27 mouse cellular contexts compared by ENCODE assay signal in the genomic region with DNA sequence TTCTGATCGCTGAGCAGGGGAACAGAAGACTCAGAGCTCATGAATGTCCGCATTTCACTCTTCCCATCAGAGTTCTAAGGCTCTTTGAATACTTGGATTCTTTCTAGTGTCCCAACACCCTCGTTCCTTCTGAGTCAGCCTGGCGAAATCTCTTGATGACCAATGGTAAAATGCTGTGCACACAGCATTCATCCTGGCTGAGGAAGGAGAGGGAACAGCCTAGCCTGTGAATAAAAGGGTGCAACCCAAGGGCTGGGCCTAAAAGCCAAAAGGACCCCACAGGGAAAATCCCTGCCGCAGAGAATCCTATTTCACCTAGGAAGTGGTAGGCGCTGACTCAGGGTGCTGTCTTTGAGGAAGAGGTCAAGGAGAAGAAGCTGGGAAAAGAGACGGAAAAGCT. TPM values are rescaled to one million over a fixed set of nuclear protein-coding genes. Genes with fewer than 3 reads are reported as not detected.
A peak's percentile ranks its signal among the peaks of the same experiment; 100 is the strongest.
DNase-seq lines count a peak whose midpoint lies in the region; ATAC-seq and TF ChIP-seq lines count a peak whose summit lies in the region.
"Had no signal": no experiment of that assay in that cellular context is flagged by ENCODE, and none has a peak within 500 bp of the region (broad histone marks: within the 10 kb centered on the region; RNA-seq: fewer than 3 reads in every experiment).

No protein-coding gene starts in this region.

- H3K9ac ChIP-seq in embryonic facial prominence, embryonic 13.5 days, result 0 out of 2 replicates have a peak overlapping the region, but pooled peaks have one; percentile 23
- H3K9ac ChIP-seq in hindbrain, embryonic 15.5 days, result no peak overlapping the region
- no peak overlapping the region for H3K9ac ChIP-seq in hindbrain, embryonic 11.5 days (ENCODE audit: low read depth, low read length)
- H3K9ac ChIP-seq in midbrain, postnatal 0 days (replicated peaks; ENCODE audit: low read length, poor library complexity, severe bottlenecking), result no peak overlapping the region
- no peak overlapping the region for H3K9ac ChIP-seq in midbrain, embryonic 16.5 days (ENCODE audit: low read depth, low read length)
- H3K9ac ChIP-seq: embryonic facial prominence, embryonic 12.5 days; intestine, embryonic 15.5 days; limb, embryonic 13.5 days; liver, embryonic 12.5 days; stomach, embryonic 15.5 days had no signal

- 0 out of 2 replicates have a peak, but pooled peaks cover 3% of the 10 kb centered on the region for H3K27me3 ChIP-seq in embryonic facial prominence, embryonic 13.5 days
- 0 out of 2 replicates have a peak, but pooled peaks cover 3% of the 10 kb centered on the region for H3K27me3 ChIP-seq in embryonic facial prominence, embryonic 10.5 days (replicated peaks; ENCODE audit: low read depth, poor library complexity, severe bottlenecking)
- H3K27me3 ChIP-seq in hindbrain, embryonic 15.5 days, result no peaks in the 10 kb centered on the region
- H3K27me3 ChIP-seq in hindbrain, embryonic 11.5 days (ENCODE audit: control insufficient read depth, insufficient read depth, low read length), result no peaks in the 10 kb centered on the region
- peaks cover 2% of the 10 kb centered on the region; the same call in 1 of the 2 replicates for H3K27me3 ChIP-seq in midbrain, postnatal 0 days (ENCODE audit: insufficient read depth, low read length)
- no peaks in the 10 kb centered on the region for H3K27me3 ChIP-seq in midbrain, embryonic 16.5 days (ENCODE audit: control insufficient read depth, insufficient read depth, low read depth, low read length)
- H3K27me3 ChIP-seq in kidney, adult 2 months (replicated peaks; ENCODE audit: control insufficient read depth, insufficient read depth, low read length), result no peaks in the 10 kb centered on the region
- H3K27me3 ChIP-seq: embryonic facial prominence, embryonic 12.5 days; intestine, embryonic 15.5 days; limb, embryonic 13.5 days; Patski; stomach, embryonic 15.5 days had no signal

- no peaks in the 10 kb centered on the region for H3K36me3 ChIP-seq in embryonic facial prominence, embryonic 13.5 days
- no peaks in the 10 kb centered on the region for H3K36me3 ChIP-seq in embryonic facial prominence, embryonic 10.5 days (replicated peaks)
- H3K36me3 ChIP-seq in hindbrain, embryonic 15.5 days, result no peaks in the 10 kb centered on the region
- no peaks in the 10 kb centered on the region for H3K36me3 ChIP-seq in hindbrain, embryonic 11.5 days (ENCODE audit: control insufficient read depth, insufficient read depth, low read length)
- H3K36me3 ChIP-seq in midbrain, postnatal 0 days (ENCODE audit: insufficient read depth, low read length), result no peaks in the 10 kb centered on the region
- H3K36me3 ChIP-seq in midbrain, embryonic 16.5 days (ENCODE audit: control insufficient read depth, insufficient read depth, low read length), result no peaks in the 10 kb centered on the region
- H3K36me3 ChIP-seq in kidney, adult 2 months (ENCODE audit: control insufficient read depth, insufficient read depth, low read length), result no peaks in the 10 kb centered on the region
- H3K36me3 ChIP-seq: embryonic facial prominence, embryonic 12.5 days; heart, embryonic 10.5 days; intestine, embryonic 15.5 days; limb, embryonic 13.5 days; liver, embryonic 12.5 days; stomach, embryonic 15.5 days had no signal

- H3K4me2 ChIP-seq in embryonic facial prominence, embryonic 13.5 days, result no peak overlapping the region
- no peak overlapping the region for H3K4me2 ChIP-seq in hindbrain, embryonic 15.5 days
- no peak overlapping the region for H3K4me2 ChIP-seq in hindbrain, embryonic 11.5 days (replicated peaks; ENCODE audit: low read depth, low read length)
- no peak overlapping the region for H3K4me2 ChIP-seq in midbrain, postnatal 0 days (ENCODE audit: low read depth, low read length, poor library complexity, severe bottlenecking)
- no peak overlapping the region for H3K4me2 ChIP-seq in midbrain, embryonic 16.5 days (ENCODE audit: low read length)
- H3K4me2 ChIP-seq: embryonic facial prominence, embryonic 12.5 days; intestine, embryonic 15.5 days; limb, embryonic 13.5 days; liver, embryonic 12.5 days; midbrain, embryonic 11.5 days; stomach, embryonic 15.5 days had no signal

- no peak overlapping the region for H3K4me3 ChIP-seq in embryonic facial prominence, embryonic 13.5 days
- no peak overlapping the region for H3K4me3 ChIP-seq in embryonic facial prominence, embryonic 10.5 days
- H3K4me3 ChIP-seq in hindbrain, embryonic 15.5 days, result no peak overlapping the region
- H3K4me3 ChIP-seq in hindbrain, embryonic 11.5 days (ENCODE audit: low read depth, low read length), result no peak overlapping the region
- H3K4me3 ChIP-seq in midbrain, postnatal 0 days (ENCODE audit: low read depth, low read length), result no peak overlapping the region
- H3K4me3 ChIP-seq in midbrain, embryonic 16.5 days (ENCODE audit: low read depth, low read length), result no peak overlapping the region
- no peak overlapping the region for H3K4me3 ChIP-seq in kidney, adult 2 months (ENCODE audit: insufficient read depth, low read depth, low read length)
- H3K4me3 ChIP-seq: embryonic facial prominence, embryonic 12.5 days; erythroblast, embryonic 14.5 days; heart, embryonic 10.5 days; intestine, embryonic 15.5 days; limb, embryonic 13.5 days; liver, embryonic 12.5 days; stomach, embryonic 15.5 days had no signal

- DNase-seq in embryonic facial prominence, embryonic 10.5 days (ENCODE audit: low spot score), result no peak
- DNase-seq in hindbrain, embryonic 11.5 days (ENCODE audit: low spot score), result no peak
- DNase-seq in midbrain, postnatal 0 days (ENCODE audit: low spot score), result peak; percentile 30
- no peak for DNase-seq in kidney, adult 2 months
- DNase-seq: adrenal gland, adult 2 months; cerebellum, adult 11-12 months; heart, postnatal 4 days; kidney, adult 9 months; kidney, postnatal 14 days; lung, adult 2 months; lung, postnatal 14 days; thymus, postnatal 36 days had no signal

- no peak for TF ChIP-seq POLR2A in kidney, adult 2 months (IDR thresholded peaks at IDR 0.05; ENCODE audit: low read depth, low read length)

- TF ChIP-seq CTCF in midbrain, postnatal 0 days (IDR thresholded peaks at IDR 0.05), result no peak
- no peak for TF ChIP-seq CTCF in kidney, adult 2 months (conservative IDR thresholded peaks at IDR 0.05; ENCODE audit: insufficient read depth, insufficient read length, low read depth, low read length)

- ATAC-seq in embryonic facial prominence, embryonic 13.5 days (ENCODE audit: insufficient number of reproducible peaks, insufficient read depth, low FRiP score, low TSS enrichment, low read depth), result no peak
- no peak for ATAC-seq in hindbrain, embryonic 15.5 days (ENCODE audit: low FRiP score, low read depth)
- no peak for ATAC-seq in hindbrain, embryonic 11.5 days (ENCODE audit: low FRiP score)
- peak; percentile 47; the same call in 1 of the 2 replicates for ATAC-seq in midbrain, postnatal 0 days (ENCODE audit: low FRiP score)
- no peak; the same call in 1 of the 2 replicates for ATAC-seq in midbrain, embryonic 16.5 days
- ATAC-seq: CD4-positive, CD25-positive, alpha-beta regulatory T cell, adult 4 months; intestine, embryonic 15.5 days; Patski had no signal

- no peaks in the 10 kb centered on the region for H3K4me1 ChIP-seq in embryonic facial prominence, embryonic 13.5 days
- H3K4me1 ChIP-seq in embryonic facial prominence, embryonic 10.5 days, result no peaks in the 10 kb centered on the region
- H3K4me1 ChIP-seq in hindbrain, embryonic 15.5 days (replicated peaks), result no peaks in the 10 kb centered on the region
- H3K4me1 ChIP-seq in hindbrain, embryonic 11.5 days (replicated peaks; ENCODE audit: control insufficient read depth, insufficient read depth, low read length), result no peaks in the 10 kb centered on the region
- no peaks in the 10 kb centered on the region for H3K4me1 ChIP-seq in midbrain, postnatal 0 days (ENCODE audit: insufficient read depth, low read length)
- no peaks in the 10 kb centered on the region for H3K4me1 ChIP-seq in midbrain, embryonic 16.5 days (ENCODE audit: control insufficient read depth, insufficient read depth, low read length)
- H3K4me1 ChIP-seq in kidney, adult 2 months (ENCODE audit: control insufficient read depth, insufficient read depth, low read length), result no peaks in the 10 kb centered on the region; the same call in 1 of the 2 replicates
- H3K4me1 ChIP-seq: embryonic facial prominence, embryonic 12.5 days; heart, embryonic 10.5 days; limb, embryonic 13.5 days; stomach, embryonic 15.5 days had no signal

- no peaks in the 10 kb centered on the region for H3K9me3 ChIP-seq in embryonic facial prominence, embryonic 13.5 days
- H3K9me3 ChIP-seq in embryonic facial prominence, embryonic 10.5 days, result no peaks in the 10 kb centered on the region
- H3K9me3 ChIP-seq in hindbrain, embryonic 15.5 days, result no peaks in the 10 kb centered on the region
- no peaks in the 10 kb centered on the region for H3K9me3 ChIP-seq in hindbrain, embryonic 11.5 days (ENCODE audit: control insufficient read depth, low read length)
- no peaks in the 10 kb centered on the region for H3K9me3 ChIP-seq in midbrain, postnatal 0 days (ENCODE audit: low read length)
- H3K9me3 ChIP-seq in midbrain, embryonic 16.5 days (replicated peaks; ENCODE audit: control insufficient read depth, low read length, poor library complexity, severe bottlenecking), result no peaks in the 10 kb centered on the region
- H3K9me3 ChIP-seq: embryonic facial prominence, embryonic 12.5 days; heart, embryonic 10.5 days; intestine, embryonic 15.5 days; limb, embryonic 13.5 days; liver, embryonic 12.5 days; stomach, embryonic 15.5 days had no signal

- 74% methylated on average over 7 of the region's 7 CpGs for WGBS in embryonic facial prominence, embryonic 13.5 days
- WGBS in embryonic facial prominence, embryonic 10.5 days, result 78% methylated on average over 7 of the region's 7 CpGs
- 68% methylated on average over 7 of the region's 7 CpGs for WGBS in hindbrain, embryonic 15.5 days
- 81% methylated on average over 7 of the region's 7 CpGs for WGBS in hindbrain, embryonic 11.5 days
- 66% methylated on average over 7 of the region's 7 CpGs for WGBS in midbrain, postnatal 0 days
- 71% methylated on average over 7 of the region's 7 CpGs for WGBS in midbrain, embryonic 16.5 days
- 77% methylated on average over 7 of the region's 7 CpGs for WGBS in kidney, adult 2 months

- H3K27ac ChIP-seq in embryonic facial prominence, embryonic 13.5 days, result no peak overlapping the region
- no peak overlapping the region for H3K27ac ChIP-seq in embryonic facial prominence, embryonic 10.5 days (replicated peaks)
- H3K27ac ChIP-seq in hindbrain, embryonic 15.5 days (replicated peaks), result peak overlapping the region; percentile 62
- no peak overlapping the region for H3K27ac ChIP-seq in hindbrain, embryonic 11.5 days (ENCODE audit: low read depth, low read length)
- H3K27ac ChIP-seq in midbrain, postnatal 0 days (ENCODE audit: low read depth, low read length), result peak overlapping the region; percentile 59
- H3K27ac ChIP-seq in midbrain, embryonic 16.5 days (ENCODE audit: low read length), result no peak overlapping the region
- no peak overlapping the region for H3K27ac ChIP-seq in kidney, adult 2 months (ENCODE audit: insufficient read depth, low read depth, low read length)
- H3K27ac ChIP-seq: embryonic facial prominence, embryonic 12.5 days; heart, embryonic 10.5 days; intestine, embryonic 15.5 days; limb, embryonic 13.5 days; liver, embryonic 12.5 days; stomach, embryonic 15.5 days had no signal

RNA-seq across cellular contexts. Expression of gene Rabggta, which starts 8.1 kb away (rescaled TPM):
- 27.6 and 32.2 TPM in 2 replicates for polyA plus RNA-seq in embryonic facial prominence, embryonic 13.5 days (2015; fragmentation: Nextera tagmentation; extraction: Ambion mirVana)
- 29.7 and 35.3 TPM in 2 replicates for polyA plus RNA-seq in embryonic facial prominence, embryonic 10.5 days (2016; fragmentation: Nextera tagmentation; extraction: Ambion mirVana)
- polyA plus RNA-seq in hindbrain, embryonic 15.5 days (2015; fragmentation: Nextera tagmentation; extraction: Ambion mirVana), result 58.9 and 60.6 TPM in 2 replicates
- polyA plus RNA-seq in hindbrain, embryonic 11.5 days (2014; fragmentation: Nextera tagmentation; extraction: Ambion mirVana), result 25.3 and 27.4 TPM in 2 replicates
- 75.1 and 94.5 TPM in 2 replicates for total RNA-seq in midbrain, postnatal 0 days (2014; rRNA removed)
- 61.9 and 62.6 TPM in 2 replicates for polyA plus RNA-seq in midbrain, postnatal 0 days (2015; fragmentation: Nextera tagmentation; extraction: Ambion mirVana)
- 64.0 and 65.1 TPM in 2 replicates for polyA plus RNA-seq in midbrain, embryonic 16.5 days (2015; fragmentation: Nextera tagmentation; extraction: Ambion mirVana)
- polyA plus RNA-seq in kidney, adult 2 months (2012; rRNA removed), result 70.0 and 86.9 TPM in 2 replicates

RNA-seq across cellular contexts. Expression of gene Dhrs1, which starts 15.4 kb away (rescaled TPM):
- 84.5 and 102 TPM in 2 replicates for polyA plus RNA-seq in embryonic facial prominence, embryonic 13.5 days (2015; fragmentation: Nextera tagmentation; extraction: Ambion mirVana)
- polyA plus RNA-seq in embryonic facial prominence, embryonic 10.5 days (2016; fragmentation: Nextera tagmentation; extraction: Ambion mirVana), result 57.4 and 69.6 TPM in 2 replicates
- polyA plus RNA-seq in hindbrain, embryonic 15.5 days (2015; fragmentation: Nextera tagmentation; extraction: Ambion mirVana), result 75.6 and 81.8 TPM in 2 replicates
- 68.6 and 72.1 TPM in 2 replicates for polyA plus RNA-seq in hindbrain, embryonic 11.5 days (2014; fragmentation: Nextera tagmentation; extraction: Ambion mirVana)
- total RNA-seq in midbrain, postnatal 0 days (2014; rRNA removed), result 75.1 and 94.0 TPM in 2 replicates
- 72.0 and 73.3 TPM in 2 replicates for polyA plus RNA-seq in midbrain, postnatal 0 days (2015; fragmentation: Nextera tagmentation; extraction: Ambion mirVana)
- polyA plus RNA-seq in midbrain, embryonic 16.5 days (2015; fragmentation: Nextera tagmentation; extraction: Ambion mirVana), result 72.3 and 75.3 TPM in 2 replicates
- polyA plus RNA-seq in kidney, adult 2 months (2012; rRNA removed), result 223 and 228 TPM in 2 replicates
- polyA plus RNA-seq: erythroblast, embryonic 14.5 days had no signal

RNA-seq across cellular contexts. Expression of gene Nop9, which starts 15.4 kb away (rescaled TPM):
- polyA plus RNA-seq in embryonic facial prominence, embryonic 13.5 days (2015; fragmentation: Nextera tagmentation; extraction: Ambion mirVana), result 35.5 and 47.6 TPM in 2 replicates
- 59.1 and 64.5 TPM in 2 replicates for polyA plus RNA-seq in embryonic facial prominence, embryonic 10.5 days (2016; fragmentation: Nextera tagmentation; extraction: Ambion mirVana)
- 29.4 and 29.8 TPM in 2 replicates for polyA plus RNA-seq in hindbrain, embryonic 15.5 days (2015; fragmentation: Nextera tagmentation; extraction: Ambion mirVana)
- polyA plus RNA-seq in hindbrain, embryonic 11.5 days (2014; fragmentation: Nextera tagmentation; extraction: Ambion mirVana), result 47.0 and 47.6 TPM in 2 replicates
- total RNA-seq in midbrain, postnatal 0 days (2014; rRNA removed), result 22.0 and 30.4 TPM in 2 replicates
- polyA plus RNA-seq in midbrain, postnatal 0 days (2015; fragmentation: Nextera tagmentation; extraction: Ambion mirVana), result 17.3 and 17.8 TPM in 2 replicates
- 25.9 and 28.0 TPM in 2 replicates for polyA plus RNA-seq in midbrain, embryonic 16.5 days (2015; fragmentation: Nextera tagmentation; extraction: Ambion mirVana)
- 12.9 and 16.1 TPM in 2 replicates for polyA plus RNA-seq in kidney, adult 2 months (2012; rRNA removed)

RNA-seq across cellular contexts. Expression of gene Tgm1, which starts 16.4 kb away (rescaled TPM):
- 4.5 and 4.7 TPM in 2 replicates for polyA plus RNA-seq in embryonic facial prominence, embryonic 13.5 days (2015; fragmentation: Nextera tagmentation; extraction: Ambion mirVana)
- 0.70 and 0.90 TPM in 2 replicates for polyA plus RNA-seq in embryonic facial prominence, embryonic 10.5 days (2016; fragmentation: Nextera tagmentation; extraction: Ambion mirVana)
- 0.31 and 0.60 TPM in 2 replicates for polyA plus RNA-seq in hindbrain, embryonic 15.5 days (2015; fragmentation: Nextera tagmentation; extraction: Ambion mirVana)
- polyA plus RNA-seq in hindbrain, embryonic 11.5 days (2014; fragmentation: Nextera tagmentation; extraction: Ambion mirVana), result 0.36 and 0.49 TPM in 2 replicates
- total RNA-seq in midbrain, postnatal 0 days (2014; rRNA removed), result 0.16 and 0.38 TPM in 2 replicates
- 0.14 and 0.18 TPM in 2 replicates for polyA plus RNA-seq in midbrain, postnatal 0 days (2015; fragmentation: Nextera tagmentation; extraction: Ambion mirVana)
- 0.13 and 0.15 TPM in 2 replicates for polyA plus RNA-seq in midbrain, embryonic 16.5 days (2015; fragmentation: Nextera tagmentation; extraction: Ambion mirVana)
- polyA plus RNA-seq in kidney, adult 2 months (2012; rRNA removed), result 29.6 and 30.1 TPM in 2 replicates
- polyA plus RNA-seq: CD4-positive, CD25-positive, alpha-beta regulatory T cell, adult 4 months had no signal

RNA-seq across cellular contexts. Expression of gene Cideb, which starts 28.1 kb away (rescaled TPM):
- polyA plus RNA-seq in embryonic facial prominence, embryonic 13.5 days (2015; fragmentation: Nextera tagmentation; extraction: Ambion mirVana), result 0.18 and 1.2 TPM in 2 replicates
- polyA plus RNA-seq in embryonic facial prominence, embryonic 10.5 days (2016; fragmentation: Nextera tagmentation; extraction: Ambion mirVana), result 0.16 TPM in 1 of 2 replicates, not detected in the other
- 0.26 and 0.39 TPM in 2 replicates for polyA plus RNA-seq in hindbrain, embryonic 15.5 days (2015; fragmentation: Nextera tagmentation; extraction: Ambion mirVana)
- polyA plus RNA-seq in hindbrain, embryonic 11.5 days (2014; fragmentation: Nextera tagmentation; extraction: Ambion mirVana), result 0.33 TPM in 1 of 2 replicates, not detected in the other
- 0.66 and 2.6 TPM in 2 replicates for total RNA-seq in midbrain, postnatal 0 days (2014; rRNA removed)
- 0.25 and 1.1 TPM in 2 replicates for polyA plus RNA-seq in midbrain, postnatal 0 days (2015; fragmentation: Nextera tagmentation; extraction: Ambion mirVana)
- 0.21 and 0.26 TPM in 2 replicates for polyA plus RNA-seq in midbrain, embryonic 16.5 days (2015; fragmentation: Nextera tagmentation; extraction: Ambion mirVana)
- 485 and 513 TPM in 2 replicates for polyA plus RNA-seq in kidney, adult 2 months (2012; rRNA removed)
- total RNA-seq: gastrocnemius, adult 8-10 months had no signal
- polyA plus RNA-seq: CD4-positive, CD25-positive, alpha-beta regulatory T cell, adult 4 months; neural tube, embryonic 14.5 days had no signal

Comparison
In these comparisons a context has a peak if more than half of its experiments do, and no peak if none do; other contexts are left out.
1. H3K27ac ChIP-seq: peak in hindbrain, embryonic 15.5 days (single experiment) and midbrain, postnatal 0 days (single experiment); none in embryonic facial prominence, embryonic 13.5 days (single experiment), embryonic facial prominence, embryonic 10.5 days (single experiment), hindbrain, embryonic 11.5 days (single experiment), midbrain, embryonic 16.5 days (single experiment) and kidney, adult 2 months (single experiment).